Mouse (Mus musculus) erythroid progenitor cell, adult 5-6 weeks (primary cell): Measurements from ENCODE around the gene Zc3h15. TPM values are rescaled to one million over a fixed set of nuclear protein-coding genes. Genes with fewer than 3 reads are reported as not detected.
"Not testable (repeated sequence)": the region's sequence is repeated elsewhere in the genome, so short reads cannot be mapped to it uniquely, and the experiment has no call there.

ENCODE experiments used
- ATAC-seq: replicated peaks from 2 replicates; pipeline ENCODE4 v1.8.0; 2016; ENCODE audit warnings: moderate number of reproducible peaks, mild to moderate bottlenecking, moderate TSS enrichment, inconsistent platforms; ENCODE audit not compliant: poor library complexity, low FRiP score, severe bottlenecking
- total RNA-seq, 2 experiments: library from RNA; stranded (forward) in 1 of 2; stranded (reverse) in 1 of 2; fragments of 150-400 nt in 1 of 2; fragments of 186-747, 209-891 nt in 1 of 2; gene quantifications; 2 replicates each; pipeline versions ENCODE4 v1.2.3 to v1.2.4; 2015 to 2017; ENCODE audit warnings: low replicate concordance in 2 of 2

The Zc3h15 gene
- total RNA-seq, 2 experiments from 2014 or later = 63.5 to 106 TPM

- no peak for ATAC-seq
These were observed 61.4 kb downstream of the Zc3h15 start for GRCm38 (mm10) chr2:83705580-83706158.

- no peak for ATAC-seq
These were observed 65.8 kb downstream of the Zc3h15 start for GRCm38 (mm10) chr2:83709896-83710524.

- ATAC-seq = not testable (repeated sequence)
These were observed 69.0 kb downstream of the Zc3h15 start for GRCm38 (mm10) chr2:83713281-83713680.

- no peak for ATAC-seq
These were observed 69.7 kb downstream of the Zc3h15 start for GRCm38 (mm10) chr2:83713946-83714345.

Other genes starting within 250 kb of the Zc3h15 start
- gene Itgav, start 80.0 kb downstream of the Zc3h15 start, total RNA-seq (2015; ENCODE audit: low replicate concordance) = 2.9 and 9.0 TPM in 2 replicates
- 5.3 and 23.5 TPM in 2 replicates for gene Itgav, start 80.0 kb downstream of the Zc3h15 start, total RNA-seq (2017; ENCODE audit: low replicate concordance)
- gene Fam171b, start 168.2 kb downstream of the Zc3h15 start, total RNA-seq (2015; ENCODE audit: low replicate concordance) = not detected in 2 replicates
- not detected in 2 replicates for gene Fam171b, start 168.2 kb downstream of the Zc3h15 start, total RNA-seq (2017; ENCODE audit: low replicate concordance)